Mouse (Mus musculus) thymus, adult 2 months (tissue): ENCODE results near the gene Itgb6.

ENCODE experiments used
- CTCF ChIP-seq: fragments of 200-500 bp; IDR thresholded peaks from 2 replicates; pipeline ENCODE4 v1.5.1; 2012; ENCODE audit warnings: mild to moderate bottlenecking, control low read depth, low read length, moderate library complexity, borderline replicate concordance; ENCODE audit not compliant: control insufficient read depth, poor library complexity, insufficient read depth; ENCODE audit errors: extremely low read depth
- POLR2A ChIP-seq: fragments of 200-500 bp; IDR thresholded peaks from 2 replicates; pipeline ENCODE4 v1.6.1; 2012; ENCODE audit warnings: mild to moderate bottlenecking, low read length, control low read depth, moderate library complexity; ENCODE audit not compliant: control insufficient read depth, poor library complexity, insufficient read depth; ENCODE audit errors: extremely low read depth

- TF ChIP-seq CTCF (no peak), POLR2A (no peak)
Measured at GRCm38 (mm10) chr2:60722514-60722913, at the start of gene Itgb6.
